Mouse (Mus musculus): Measurements from ENCODE around the gene Krt5. TPM values are rescaled to one million over a fixed set of nuclear protein-coding genes. Genes with fewer than 3 reads are reported as not detected.

Krt5 gene
- polyA plus RNA-seq (2014; fragmentation: Illumina TruSeq; extraction: RNeasy Lipid Tissue Mini Kit (QIAGEN cat#74804); ENCODE audit: low replicate concordance), result not detected

GRCm38 (mm10) chr15:101712720-101713119 is at the start of gene Krt5:
Gene Krt5 (minus strand): TSS chr15:101712898.

GRCm38 (mm10) chr15:101742711-101743110 is 30.0 kb upstream of the Krt5 start, which contains the start of gene Krt71:
Gene Krt71 (minus strand): TSS chr15:101743109.

GRCm38 (mm10) chr15:101694207-101694606 is 18.5 kb downstream of the Krt5 start, which contains the start of gene Krt6a:
Gene Krt6a (minus strand): TSS chr15:101694307.

GRCm38 (mm10) chr15:101680187-101680586 is 32.5 kb downstream of the Krt5 start, which contains the start of gene Krt6b:
Gene Krt6b (minus strand): TSS chr15:101680287.

Other genes with a start within 250 kb of the Krt5 start
- gene Krt81, start 249.1 kb downstream of the Krt5 start, polyA plus RNA-seq (2014; fragmentation: Illumina TruSeq; extraction: RNeasy Lipid Tissue Mini Kit (QIAGEN cat#74804); ENCODE audit: low replicate concordance), result not detected
- gene Krt86, start 239.4 kb downstream of the Krt5 start, polyA plus RNA-seq (2014; fragmentation: Illumina TruSeq; extraction: RNeasy Lipid Tissue Mini Kit (QIAGEN cat#74804); ENCODE audit: low replicate concordance), result not detected
- not detected for gene Krt83, start 221.4 kb downstream of the Krt5 start, polyA plus RNA-seq (2014; fragmentation: Illumina TruSeq; extraction: RNeasy Lipid Tissue Mini Kit (QIAGEN cat#74804); ENCODE audit: low replicate concordance)
- not detected for gene Gm49425, start 195.6 kb downstream of the Krt5 start, polyA plus RNA-seq (2014; fragmentation: Illumina TruSeq; extraction: RNeasy Lipid Tissue Mini Kit (QIAGEN cat#74804); ENCODE audit: low replicate concordance)
- gene Krt84, start 180.1 kb downstream of the Krt5 start, polyA plus RNA-seq (2014; fragmentation: Illumina TruSeq; extraction: RNeasy Lipid Tissue Mini Kit (QIAGEN cat#74804); ENCODE audit: low replicate concordance), result not detected
- gene Krt82, start 162.2 kb downstream of the Krt5 start, polyA plus RNA-seq (2014; fragmentation: Illumina TruSeq; extraction: RNeasy Lipid Tissue Mini Kit (QIAGEN cat#74804); ENCODE audit: low replicate concordance), result not detected
- not detected for gene Krt90, start 149.9 kb downstream of the Krt5 start, polyA plus RNA-seq (2014; fragmentation: Illumina TruSeq; extraction: RNeasy Lipid Tissue Mini Kit (QIAGEN cat#74804); ENCODE audit: low replicate concordance)
- not detected for gene Krt75, start 139.0 kb downstream of the Krt5 start, polyA plus RNA-seq (2014; fragmentation: Illumina TruSeq; extraction: RNeasy Lipid Tissue Mini Kit (QIAGEN cat#74804); ENCODE audit: low replicate concordance)
- not detected for gene Gm5414, start 84.7 kb downstream of the Krt5 start, polyA plus RNA-seq (2014; fragmentation: Illumina TruSeq; extraction: RNeasy Lipid Tissue Mini Kit (QIAGEN cat#74804); ENCODE audit: low replicate concordance)
- gene Gm5478, start 65.5 kb downstream of the Krt5 start, polyA plus RNA-seq (2014; fragmentation: Illumina TruSeq; extraction: RNeasy Lipid Tissue Mini Kit (QIAGEN cat#74804); ENCODE audit: low replicate concordance), result not detected
- gene Krt6b, start 32.6 kb downstream of the Krt5 start, polyA plus RNA-seq (2014; fragmentation: Illumina TruSeq; extraction: RNeasy Lipid Tissue Mini Kit (QIAGEN cat#74804); ENCODE audit: low replicate concordance), result not detected
- gene Krt6a, start 18.6 kb downstream of the Krt5 start, polyA plus RNA-seq (2014; fragmentation: Illumina TruSeq; extraction: RNeasy Lipid Tissue Mini Kit (QIAGEN cat#74804); ENCODE audit: low replicate concordance), result not detected
- not detected for gene Krt71, start 30.2 kb upstream of the Krt5 start, polyA plus RNA-seq (2014; fragmentation: Illumina TruSeq; extraction: RNeasy Lipid Tissue Mini Kit (QIAGEN cat#74804); ENCODE audit: low replicate concordance)
- gene Krt72, start 73.6 kb upstream of the Krt5 start, polyA plus RNA-seq (2014; fragmentation: Illumina TruSeq; extraction: RNeasy Lipid Tissue Mini Kit (QIAGEN cat#74804); ENCODE audit: low replicate concordance), result not detected
- gene Krt73, start 89.4 kb upstream of the Krt5 start, polyA plus RNA-seq (2014; fragmentation: Illumina TruSeq; extraction: RNeasy Lipid Tissue Mini Kit (QIAGEN cat#74804); ENCODE audit: low replicate concordance), result not detected
- gene Krt2, start 105.3 kb upstream of the Krt5 start, polyA plus RNA-seq (2014; fragmentation: Illumina TruSeq; extraction: RNeasy Lipid Tissue Mini Kit (QIAGEN cat#74804); ENCODE audit: low replicate concordance), result not detected
- not detected for gene Krt1, start 137.9 kb upstream of the Krt5 start, polyA plus RNA-seq (2014; fragmentation: Illumina TruSeq; extraction: RNeasy Lipid Tissue Mini Kit (QIAGEN cat#74804); ENCODE audit: low replicate concordance)
- not detected for gene Krt77, start 156.8 kb upstream of the Krt5 start, polyA plus RNA-seq (2014; fragmentation: Illumina TruSeq; extraction: RNeasy Lipid Tissue Mini Kit (QIAGEN cat#74804); ENCODE audit: low replicate concordance)
- gene Krt76, start 180.0 kb upstream of the Krt5 start, polyA plus RNA-seq (2014; fragmentation: Illumina TruSeq; extraction: RNeasy Lipid Tissue Mini Kit (QIAGEN cat#74804); ENCODE audit: low replicate concordance), result not detected
- not detected for gene Krt4, start 211.8 kb upstream of the Krt5 start, polyA plus RNA-seq (2014; fragmentation: Illumina TruSeq; extraction: RNeasy Lipid Tissue Mini Kit (QIAGEN cat#74804); ENCODE audit: low replicate concordance)
- gene Krt79, start 227.4 kb upstream of the Krt5 start, polyA plus RNA-seq (2014; fragmentation: Illumina TruSeq; extraction: RNeasy Lipid Tissue Mini Kit (QIAGEN cat#74804); ENCODE audit: low replicate concordance), result not detected
- gene Krt78, start 241.4 kb upstream of the Krt5 start, polyA plus RNA-seq (2014; fragmentation: Illumina TruSeq; extraction: RNeasy Lipid Tissue Mini Kit (QIAGEN cat#74804); ENCODE audit: low replicate concordance), result not detected

Data from small intestine, adult 10 weeks (tissue).